Mouse (Mus musculus) E14TG2a.4 (cell line): ENCODE measurements around the gene Ctnnbl1.

Experiments used
- CTCF ChIP-seq: conservative IDR thresholded peaks from 2 replicates; pipeline ENCODE4 v1.5.1; 2014; ENCODE audit warnings: low read length
- NANOG ChIP-seq: IDR thresholded peaks from 2 replicates; pipeline ENCODE4 v1.6.1; 2014; ENCODE audit warnings: borderline replicate concordance, low read length, mixed read lengths
- POU5F1 ChIP-seq: IDR thresholded peaks from 2 replicates; pipeline ENCODE4 v1.6.1; 2014; ENCODE audit warnings: low read length, borderline replicate concordance

DNA sequence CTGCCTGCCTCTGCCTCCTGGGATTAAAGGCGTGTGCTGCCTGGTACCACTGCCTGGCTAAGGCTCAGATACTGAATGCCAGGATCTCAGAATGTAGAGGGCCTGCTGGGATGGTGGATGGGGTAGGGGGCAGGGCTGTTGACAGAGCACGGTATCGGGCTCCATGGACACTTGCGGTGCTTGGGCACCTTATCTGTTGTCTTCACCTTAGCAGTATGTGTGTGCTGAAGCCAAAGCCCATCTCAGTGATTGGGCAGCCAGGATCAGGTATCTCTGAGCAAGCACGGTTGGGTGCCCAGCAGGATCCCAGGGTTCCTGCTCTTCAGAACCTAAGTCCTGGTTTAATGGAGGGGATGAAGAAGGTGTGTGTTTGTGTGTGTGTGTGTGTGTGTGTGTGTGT lies 21.2 kb downstream of the Ctnnbl1 start:
- TF ChIP-seq CTCF: no peak
- no peak for TF ChIP-seq POU5F1
- no peak for TF ChIP-seq NANOG
